ENCODE assay signal across 27 mouse cellular contexts in the genomic region with DNA sequence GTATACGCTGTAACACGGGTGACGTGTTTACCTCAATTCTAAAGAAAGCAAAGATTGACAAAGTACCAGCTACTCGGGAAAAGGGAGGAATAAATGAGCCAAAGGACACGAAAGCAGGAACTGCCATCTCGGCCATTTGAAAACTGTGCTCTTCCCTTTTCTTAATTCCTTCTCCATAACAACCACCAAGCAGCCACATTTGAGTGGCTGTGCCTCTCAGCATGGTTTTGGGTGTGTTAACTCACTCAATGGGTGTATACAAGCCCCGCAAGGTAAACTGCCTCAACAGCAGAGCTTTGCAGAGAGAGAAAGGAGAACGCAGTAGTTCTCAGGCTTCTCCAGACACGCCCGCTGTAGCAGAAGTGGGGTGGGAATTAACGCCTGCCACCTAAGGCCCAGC. TPM values are rescaled to one million over a fixed set of nuclear protein-coding genes. Genes with fewer than 3 reads are reported as not detected.
A peak's percentile ranks its signal among the peaks of the same experiment; 100 is the strongest.
DNase-seq lines count a peak whose midpoint lies in the region; ATAC-seq and TF ChIP-seq lines count a peak whose summit lies in the region.
"Had no signal": no experiment of that assay in that cellular context is flagged by ENCODE, and none has a peak within 500 bp of the region (broad histone marks: within the 10 kb centered on the region; RNA-seq: fewer than 3 reads in every experiment).

No protein-coding gene starts in this region.

- TF ChIP-seq CTCF in stomach, postnatal 0 days (IDR thresholded peaks at IDR 0.05; ENCODE audit: low read depth), result no peak

- 0 out of 2 replicates have a peak overlapping the region, but pooled peaks have one; percentile 13 for H3K27ac ChIP-seq in stomach, postnatal 0 days (replicated peaks)
- H3K27ac ChIP-seq: embryonic facial prominence, embryonic 13.5 days; embryonic facial prominence, embryonic 15.5 days; forebrain, embryonic 10.5 days; forebrain, embryonic 12.5 days had no signal

- H3K9ac ChIP-seq in stomach, postnatal 0 days (ENCODE audit: low read length), result no peak overlapping the region
- H3K9ac ChIP-seq: embryonic facial prominence, embryonic 13.5 days; embryonic facial prominence, embryonic 15.5 days; forebrain, embryonic 12.5 days had no signal

- TF ChIP-seq EP300 in stomach, postnatal 0 days (optimal IDR thresholded peaks at IDR 0.05), result no peak

- no peak overlapping the region for H3K4me2 ChIP-seq in stomach, postnatal 0 days (replicated peaks; ENCODE audit: low read depth)
- H3K4me2 ChIP-seq: embryonic facial prominence, embryonic 13.5 days; embryonic facial prominence, embryonic 15.5 days; forebrain, embryonic 12.5 days had no signal

- no peaks in the 10 kb centered on the region for H3K9me3 ChIP-seq in stomach, postnatal 0 days (ENCODE audit: control insufficient read depth, low read length)
- H3K9me3 ChIP-seq: embryonic facial prominence, embryonic 13.5 days; embryonic facial prominence, embryonic 15.5 days; forebrain, embryonic 10.5 days; forebrain, embryonic 12.5 days; G1E had no signal

- no peaks in the 10 kb centered on the region for H3K27me3 ChIP-seq in stomach, postnatal 0 days (ENCODE audit: control insufficient read depth, insufficient read depth, low read length)
- H3K27me3 ChIP-seq: embryonic facial prominence, embryonic 13.5 days; embryonic facial prominence, embryonic 15.5 days; forebrain, embryonic 12.5 days; Patski had no signal

- intact Hi-C loops in left cerebral cortex, postnatal 10 days (cut with DNase I), result no loop called here

- 66% methylated on average over 11 of the region's 11 CpGs for WGBS in stomach, postnatal 0 days

- H3K36me3 ChIP-seq in stomach, postnatal 0 days (ENCODE audit: control insufficient read depth, insufficient read depth, low read length), result 0 out of 2 replicates have a peak, but pooled peaks cover 4% of the 10 kb centered on the region

- H3K4me1 ChIP-seq in stomach, postnatal 0 days (replicated peaks; ENCODE audit: control insufficient read depth, insufficient read depth), result no peaks in the 10 kb centered on the region
- H3K4me1 ChIP-seq: forebrain, embryonic 10.5 days had no signal

- peak; percentile 37 for DNase-seq in R1 (ENCODE audit: low read depth, low spot score)
- DNase-seq in stomach, postnatal 0 days (ENCODE audit: low spot score), result no peak
- DNase-seq in gastrocnemius, adult 18-20 months (ENCODE audit: low spot score), result no peak
- DNase-seq in layer of hippocampus, postnatal 10 days (ENCODE audit: low spot score in 2 of 2), result no peak
- DNase-seq in left cerebral cortex, postnatal 10 days (ENCODE audit: extremely low spot score in 1 of 2, low spot score in 2 of 2), result no peak
- no peak for DNase-seq in ovary, postnatal 36 days (ENCODE audit: low spot score)
- DNase-seq: adrenal gland, adult 8-10 months; adrenal gland, postnatal 14 days; adrenal gland, postnatal 36 days; cerebellum, adult 11-12 months; cerebellum, adult 2 months; cerebellum, adult 9-10 months; cerebellum, postnatal 10 days; cerebellum, postnatal 25 days; embryo, embryonic 11 days had no signal

- 0 out of 2 replicates have a peak, but pooled peaks have one; percentile 11 for ATAC-seq in common myeloid progenitor, adult 5-6 weeks (replicated peaks; ENCODE audit: low read depth, poor library complexity, severe bottlenecking)
- ATAC-seq in megakaryocyte, adult 5-6 weeks (ENCODE audit: poor library complexity, severe bottlenecking), result peak; percentile 84
- no peak for ATAC-seq in stomach, postnatal 0 days (ENCODE audit: low FRiP score, low TSS enrichment)
- ATAC-seq: activated CD4-positive, CD25-positive, alpha-beta regulatory T cell, adult 4 months; forebrain, embryonic 14.5 days; forebrain, embryonic 16.5 days; Patski had no signal

- H3K4me3 ChIP-seq in stomach, postnatal 0 days (ENCODE audit: low read depth, low read length), result no peak overlapping the region
- H3K4me3 ChIP-seq: embryonic facial prominence, embryonic 13.5 days; embryonic facial prominence, embryonic 15.5 days; erythroblast, embryonic 14.5 days; forebrain, embryonic 10.5 days; forebrain, embryonic 12.5 days had no signal

RNA-seq across cellular contexts. Expression of gene Lca5, which starts 48.9 kb away (rescaled TPM):
- 2.9 and 4.8 TPM in 2 replicates for total RNA-seq in common myeloid progenitor, adult 5-6 weeks (2017)
- total RNA-seq in megakaryocyte, adult 5-6 weeks (2015), result 1.1 and 1.6 TPM in 2 replicates
- total RNA-seq in megakaryocyte, adult 5-6 weeks (2017), result 0.16 and 1.2 TPM in 2 replicates
- polyA plus RNA-seq in stomach, postnatal 0 days (2015; fragmentation: Nextera tagmentation; extraction: Ambion mirVana), result 4.8 and 6.5 TPM in 2 replicates
- 1 to 10 TPM; 1.2 to 1.8 TPM for total RNA-seq in gastrocnemius, adult 18-20 months (2021)
- 10 to 100 TPM; 14.3 to 18.2 TPM for total RNA-seq in layer of hippocampus, postnatal 10 days (2021)
- 10 to 100 TPM; 16.1 to 19.8 TPM for total RNA-seq in left cerebral cortex, postnatal 10 days (2021)
- polyA plus RNA-seq: erythroblast, embryonic 14.5 days had no signal
